Mouse (Mus musculus): Measurements from ENCODE around the gene Akap9.

DNA sequence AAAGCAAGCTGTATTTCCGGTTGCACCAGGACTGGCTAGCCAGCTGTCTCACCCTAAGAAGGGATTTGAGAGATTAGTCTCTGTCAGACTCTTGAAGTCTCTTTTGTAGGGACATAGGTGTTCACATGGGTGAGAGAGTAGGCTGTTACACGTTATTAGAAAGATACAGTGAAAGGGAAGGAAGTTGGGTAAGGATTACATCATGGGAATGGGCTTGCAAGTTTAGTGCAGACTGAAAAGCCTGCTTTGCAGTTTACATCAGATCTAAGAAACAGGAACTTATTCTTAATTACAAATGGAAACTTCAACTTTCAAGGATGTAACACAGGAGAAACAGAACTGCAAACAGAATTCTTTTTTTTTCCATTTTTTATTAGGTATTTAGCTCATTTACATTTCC is 22.4 kb upstream of the Akap9 start:
- TF ChIP-seq POLR2A (IDR thresholded peaks at IDR 0.05; ENCODE audit: control insufficient read depth, extremely low read depth, insufficient read depth, low read length, poor library complexity) (no peak), CTCF (IDR thresholded peaks at IDR 0.05; ENCODE audit: borderline replicate concordance, control insufficient read depth, extremely low read depth, insufficient read depth, low read length, poor library complexity) (no peak)
